Mouse (Mus musculus) MEL (cell line): ENCODE results near the gene Grik4. TPM values are rescaled to one million over a fixed set of nuclear protein-coding genes. Genes with fewer than 3 reads are reported as not detected.

Experiments used
- DNase-seq: peaks from one replicate; pipeline ENCODE4 v3.0.0; 2011; ENCODE audit warnings: low read depth, low spot score
- H3K27ac ChIP-seq: 2 replicates; pipeline ENCODE4 v1.5.1; 2012; ENCODE audit warnings: low read depth, mild to moderate bottlenecking, control low read depth, low read length, moderate library complexity; ENCODE audit not compliant: control insufficient read depth
- H3K27me3 ChIP-seq, 2 experiments: fragments of 150-350 bp in 1 of 2; sonication (generic) in 1 of 2; 2 replicates each; pipeline ENCODE4 v1.6.1; 2012; ENCODE audit warnings: low read length in 2 of 2, mild to moderate bottlenecking in 2 of 2, improper control_type of control experiment in 1 of 2, moderate library complexity in 1 of 2; ENCODE audit not compliant: insufficient read depth in 2 of 2, control insufficient read depth in 1 of 2
- H3K36me3 ChIP-seq, 2 experiments: 2 replicates each; pipeline ENCODE4 v1.6.1; 2012 to 2014; ENCODE audit warnings: low read length in 2 of 2, improper control_type of control experiment in 1 of 2, inconsistent platforms in 1 of 2, mild to moderate bottlenecking in 1 of 2; ENCODE audit not compliant: insufficient read depth in 2 of 2, control insufficient read depth in 1 of 2
- H3K4me1 ChIP-seq, 2 experiments: fragments of 150-350 bp in 1 of 2; sonication (generic) in 1 of 2; 2 replicates each; pipeline ENCODE4 v1.6.1; 2012; ENCODE audit warnings: low read length in 2 of 2, improper control_type of control experiment in 1 of 2, mild to moderate bottlenecking in 1 of 2; ENCODE audit not compliant: insufficient read depth in 2 of 2, control insufficient read depth in 1 of 2
- H3K4me3 ChIP-seq, 2 experiments: fragments of 150-350 bp in 1 of 2; sonication (generic) in 1 of 2; 2 replicates each; pipeline ENCODE4 v1.5.1; 2012; ENCODE audit warnings: low read depth in 2 of 2, low read length in 2 of 2, mild to moderate bottlenecking in 2 of 2, moderate library complexity in 2 of 2, control low read depth in 1 of 2, improper control_type of control experiment in 1 of 2; ENCODE audit not compliant: control insufficient read depth in 1 of 2, insufficient read depth in 1 of 2
- H3K79me2 ChIP-seq: 2 replicates; pipeline ENCODE4 v1.6.1; 2012; ENCODE audit warnings: mild to moderate bottlenecking, low read length, moderate library complexity; ENCODE audit not compliant: control insufficient read depth, poor library complexity, insufficient read depth
- H3K9ac ChIP-seq: 2 replicates; pipeline ENCODE4 v1.6.1; 2012; ENCODE audit warnings: low read depth, mild to moderate bottlenecking, control low read depth, low read length, moderate library complexity; ENCODE audit not compliant: control insufficient read depth, poor library complexity, severe bottlenecking
- H3K9me3 ChIP-seq: fragments of 150-350 bp; sonication (generic); replicated peaks from 2 replicates; pipeline ENCODE4 v1.6.1; 2012; ENCODE audit warnings: mild to moderate bottlenecking, low read length, improper control_type of control experiment, moderate library complexity; ENCODE audit not compliant: insufficient read depth
- CHD1 ChIP-seq: IDR thresholded peaks from 2 replicates; pipeline ENCODE4 v1.6.1; 2012; ENCODE audit warnings: low read depth, mild to moderate bottlenecking, inconsistent platforms, low read length, improper control_type of control experiment
- CTCF ChIP-seq, 3 experiments: IDR thresholded peaks in 2 of 3; conservative IDR thresholded peaks in 1 of 3; 2 replicates each; pipeline ENCODE4 v1.5.1; 2011 to 2012; ENCODE audit warnings: low read length in 3 of 3, low read depth in 2 of 3, mild to moderate bottlenecking in 2 of 3, improper control_type of control experiment in 1 of 3, inconsistent platforms in 1 of 3, mixed read lengths in 1 of 3, moderate library complexity in 1 of 3; ENCODE audit not compliant: control insufficient read depth in 1 of 3, insufficient read depth in 1 of 3, poor library complexity in 1 of 3, severe bottlenecking in 1 of 3
- ETS1 ChIP-seq: IDR thresholded peaks from 2 replicates; pipeline ENCODE4 v1.6.1; 2012; ENCODE audit warnings: low read depth, mild to moderate bottlenecking, inconsistent platforms, low read length, improper control_type of control experiment, moderate library complexity
- GABPA ChIP-seq: IDR thresholded peaks from 2 replicates; pipeline ENCODE4 v1.6.1; 2012; ENCODE audit warnings: low read depth, mild to moderate bottlenecking, inconsistent platforms, low read length, improper control_type of control experiment, moderate library complexity
- JUND ChIP-seq: IDR thresholded peaks from 2 replicates; pipeline ENCODE4 v1.6.1; 2011; ENCODE audit warnings: low read depth, mild to moderate bottlenecking, improper control_type of control experiment, low read length
- MAZ ChIP-seq: IDR thresholded peaks from 2 replicates; pipeline ENCODE4 v1.6.1; 2012; ENCODE audit warnings: low read depth, mild to moderate bottlenecking, inconsistent platforms, low read length, improper control_type of control experiment
- MXI1 ChIP-seq: IDR thresholded peaks from 2 replicates; pipeline ENCODE4 v1.6.1; 2011; ENCODE audit warnings: mild to moderate bottlenecking, low read depth, low read length, improper control_type of control experiment
- MYB ChIP-seq: IDR thresholded peaks from 2 replicates; pipeline ENCODE4 v1.6.1; 2011; ENCODE audit warnings: mild to moderate bottlenecking, low read depth, low read length, improper control_type of control experiment
- MYC ChIP-seq: IDR thresholded peaks from 2 replicates; pipeline ENCODE4 v1.6.1; 2011; ENCODE audit warnings: low read depth, mild to moderate bottlenecking, low read length, improper control_type of control experiment, moderate library complexity
- NRF1 ChIP-seq: IDR thresholded peaks from 2 replicates; pipeline ENCODE4 v1.6.1; 2014; ENCODE audit warnings: low read depth, mild to moderate bottlenecking, inconsistent platforms, low read length, improper control_type of control experiment, moderate library complexity; ENCODE audit not compliant: poor library complexity, insufficient read depth, severe bottlenecking
- POLR2A ChIP-seq, 2 experiments: IDR thresholded peaks; 2 replicates each; pipeline ENCODE4 v1.6.1; 2011 to 2012; ENCODE audit warnings: low read length in 2 of 2, mild to moderate bottlenecking in 2 of 2, control low read depth in 1 of 2, improper control_type of control experiment in 1 of 2, low read depth in 1 of 2, moderate library complexity in 1 of 2; ENCODE audit not compliant: control insufficient read depth in 1 of 2, insufficient read depth in 1 of 2, poor library complexity in 1 of 2
- POLR2AphosphoS5 ChIP-seq: IDR thresholded peaks from 2 replicates; pipeline ENCODE4 v1.6.1; 2012; ENCODE audit warnings: low read depth, borderline replicate concordance, mild to moderate bottlenecking, inconsistent platforms, low read length, moderate library complexity, mixed read lengths
- RAD21 ChIP-seq: IDR thresholded peaks from 2 replicates; pipeline ENCODE4 v1.6.1; 2011; ENCODE audit warnings: mild to moderate bottlenecking, low read depth, low read length, improper control_type of control experiment
- RCOR1 ChIP-seq: IDR thresholded peaks from 2 replicates; pipeline ENCODE4 v1.6.1; 2012; ENCODE audit warnings: low read depth, mild to moderate bottlenecking, inconsistent platforms, low read length, improper control_type of control experiment
- SMC3 ChIP-seq: IDR thresholded peaks from 2 replicates; pipeline ENCODE4 v1.6.1; 2011; ENCODE audit warnings: low read depth, low read length, improper control_type of control experiment
- TBP ChIP-seq: IDR thresholded peaks from 2 replicates; pipeline ENCODE4 v1.8.0; 2011; ENCODE audit warnings: low read depth, low read length, improper control_type of control experiment
- UBTF ChIP-seq: IDR thresholded peaks from 2 replicates; pipeline ENCODE4 v1.6.1; 2012; ENCODE audit warnings: low read depth, mild to moderate bottlenecking, inconsistent platforms, low read length, improper control_type of control experiment, moderate library complexity, borderline replicate concordance; ENCODE audit not compliant: insufficient read depth
- USF1 ChIP-seq: IDR thresholded peaks from 2 replicates; pipeline ENCODE4 v1.6.1; 2014; ENCODE audit warnings: low read depth, mild to moderate bottlenecking, inconsistent platforms, low read length, improper control_type of control experiment, moderate library complexity
- USF2 ChIP-seq, 2 experiments: IDR thresholded peaks; 2 replicates each; pipeline ENCODE4 v1.6.1; 2011 to 2012; ENCODE audit warnings: improper control_type of control experiment in 2 of 2, low read length in 2 of 2, borderline replicate concordance in 1 of 2, inconsistent platforms in 1 of 2, low read depth in 1 of 2, mild to moderate bottlenecking in 1 of 2; ENCODE audit not compliant: insufficient read depth in 1 of 2
- ZC3H11A ChIP-seq: IDR thresholded peaks from 2 replicates; pipeline ENCODE4 v1.6.1; 2012; ENCODE audit warnings: low read depth, mild to moderate bottlenecking, inconsistent platforms, low read length, improper control_type of control experiment
- polyA plus RNA-seq, 2 experiments: library from polyadenylated mRNA; stranded (reverse) in 1 of 2; unstranded in 1 of 2; fragments of >175 nt in 1 of 2; fragments of >200 nt in 1 of 2; gene quantifications; 2 replicates each; pipeline versions ENCODE4 v1.2.1 to v1.2.4; 2012; ENCODE audit warnings: low replicate concordance in 2 of 2, low read depth in 1 of 2; ENCODE audit not compliant: insufficient read length in 2 of 2, insufficient read depth in 1 of 2, missing spikeins in 1 of 2
- total RNA-seq: library from RNA; depleted of rRNA; stranded (reverse); fragments of 300-350 nt; gene quantifications from 2 replicates; pipeline ENCODE4 v1.2.3, GENCODE M21; 2012

The Grik4 gene
- total and polyA plus RNA-seq, 3 experiments: 0.17 TPM; not detected in 2

DNA sequence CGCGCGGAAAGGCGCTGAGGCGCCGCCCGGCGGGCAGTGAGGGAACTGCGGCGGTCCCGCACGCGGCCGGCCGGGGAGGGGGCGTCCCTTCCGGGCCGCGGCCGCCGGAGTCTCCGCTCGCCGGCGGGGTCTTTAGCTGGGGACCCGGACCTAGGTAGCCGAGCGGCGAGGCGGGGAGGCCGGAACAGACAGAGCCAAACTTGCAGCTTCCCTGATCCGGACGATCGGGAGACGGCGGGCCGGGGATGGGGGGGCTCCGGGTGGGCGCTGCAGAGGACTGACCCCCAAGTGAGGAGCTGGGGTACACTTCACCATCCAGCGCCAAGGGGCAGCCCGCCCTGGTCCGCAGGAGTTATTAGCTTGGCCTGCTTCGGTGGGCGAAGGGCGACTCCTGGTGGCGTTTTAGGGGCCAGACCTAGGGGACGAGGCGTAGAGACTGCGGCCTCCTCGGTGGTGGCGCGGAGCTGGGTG lies 278 bp upstream of the Grik4 start:
- peak overlapping the region; percentile 73 for H3K27ac ChIP-seq
- peak overlapping the region; percentile 59 to 70 for H3K4me3 ChIP-seq
- H3K36me3 ChIP-seq: peaks cover 0 to 8% of the 10 kb centered on the region in 2 experiments; a peak in 2 of 4 replicates
- TF ChIP-seq CTCF (IDR thresholded peaks at IDR 0.05 in 2 of 3, conservative IDR thresholded peaks at IDR 0.05 in 1 of 3; ENCODE audit: control insufficient read depth in 1 of 3, insufficient read depth in 1 of 3, low read depth in 2 of 3, low read length in 3 of 3, poor library complexity in 1 of 3, severe bottlenecking in 1 of 3): peak; percentile 58 to 93 (median 83)
- TF ChIP-seq MYB: no peak
- TF ChIP-seq POLR2AphosphoS5: no peak
- TF ChIP-seq NRF1: no peak
- TF ChIP-seq MAZ: 0 out of 2 replicates have a peak, but pooled peaks have one; percentile 41
- no peak for TF ChIP-seq USF2 (IDR thresholded peaks at IDR 0.05; ENCODE audit: borderline replicate concordance in 1 of 2, insufficient read depth in 1 of 2, low read depth in 1 of 2, low read length in 2 of 2)
- no peak for TF ChIP-seq CHD1
- TF ChIP-seq USF1: no peak
- TF ChIP-seq ZC3H11A: peak; percentile 75
- TF ChIP-seq MXI1: no peak
- TF ChIP-seq GABPA: no peak
- peak; percentile 86 for TF ChIP-seq SMC3
- TF ChIP-seq ETS1: no peak
- TF ChIP-seq POLR2A (IDR thresholded peaks at IDR 0.05; ENCODE audit: control insufficient read depth in 1 of 2, insufficient read depth in 1 of 2, low read depth in 1 of 2, low read length in 2 of 2, poor library complexity in 1 of 2): no peak
- TF ChIP-seq TBP: no peak
- no peak for TF ChIP-seq MYC
- peak; percentile 86 for TF ChIP-seq RAD21
- no peak for TF ChIP-seq UBTF
- TF ChIP-seq JUND: no peak
- TF ChIP-seq RCOR1: no peak
- no peaks in the 10 kb centered on the region; a peak in 1 of 4 replicates for H3K27me3 ChIP-seq
- H3K79me2 ChIP-seq: peaks cover 2% of the 10 kb centered on the region; the same call in 1 of the 2 replicates
- peaks cover 0 to 9% of the 10 kb centered on the region in 2 experiments; a peak in 2 of 4 replicates for H3K4me1 ChIP-seq
- H3K9me3 ChIP-seq: no peaks in the 10 kb centered on the region
- peak; percentile 86 for DNase-seq
- peak overlapping the region; percentile 91 for H3K9ac ChIP-seq
